In the genomic region with DNA sequence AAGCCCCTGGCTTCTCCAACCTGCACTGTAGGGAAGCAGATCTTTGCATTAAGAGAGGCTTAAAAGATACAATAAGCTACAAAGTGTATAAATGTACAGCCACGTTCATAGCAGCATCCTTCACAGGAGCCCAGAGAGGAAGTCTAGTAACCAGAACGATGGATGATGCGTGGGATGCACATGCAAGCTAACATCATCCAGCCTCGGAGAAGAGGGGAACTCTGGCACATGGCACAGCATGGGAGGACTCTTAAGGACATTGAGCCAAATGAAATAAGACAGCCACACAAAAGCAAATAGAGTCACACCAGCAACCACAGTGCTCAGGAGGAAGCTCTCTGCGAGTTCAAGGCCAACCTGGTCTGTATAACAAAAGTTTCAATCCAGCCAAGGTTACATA, we compare ENCODE assay signal across 19 mouse cellular contexts.
"Had no signal": no experiment of that assay in that cellular context is flagged by ENCODE, and none has a peak within 500 bp of the region (broad histone marks: within the 10 kb centered on the region; RNA-seq: fewer than 3 reads in every experiment).

No protein-coding gene starts in this region.

- H3K4me3 ChIP-seq: intestine, embryonic 15.5 days; kidney, embryonic 15.5 days; limb, embryonic 12.5 days; limb, embryonic 15.5 days; lung, embryonic 15.5 days had no signal

- DNase-seq: kidney, adult 11 months; kidney, adult 8-10 months; kidney, postnatal 10 days; kidney, postnatal 36 days; left cerebral cortex, postnatal 4 days; lung, adult 18-20 months; lung, postnatal 14 days; lung, postnatal 4 days; right cerebral cortex, postnatal 4 days; thymus, adult 2 months; thymus, postnatal 14 days; thymus, postnatal 4 days had no signal

- H3K27ac ChIP-seq: intestine, embryonic 15.5 days; kidney, embryonic 15.5 days; limb, embryonic 12.5 days; limb, embryonic 15.5 days; liver, embryonic 14.5 days; lung, embryonic 15.5 days; stomach, postnatal 0 days had no signal
